9 mouse cellular contexts compared by ENCODE assay signal in genomic region chr9:74863655-74864443, GRCm38 (mm10). TPM values are rescaled to one million over a fixed set of nuclear protein-coding genes. Genes with fewer than 3 reads are reported as not detected.
DNase-seq lines count a peak whose midpoint lies in the region; ATAC-seq and TF ChIP-seq lines count a peak whose summit lies in the region.
"Had no signal": no experiment of that assay in that cellular context is flagged by ENCODE, and none has a peak within 500 bp of the region (broad histone marks: within the 10 kb centered on the region; RNA-seq: fewer than 3 reads in every experiment).

No protein-coding gene starts in this region.

- no peak for ATAC-seq in lung, embryonic 15.5 days (ENCODE audit: borderline replicate concordance, extremely low read depth, low FRiP score, low TSS enrichment)
- no peak for ATAC-seq in lung, postnatal 0 days
- ATAC-seq in forebrain, postnatal 0 days, result no peak
- ATAC-seq in liver, embryonic 14.5 days (ENCODE audit: insufficient read depth), result no peak

- H3K9me3 ChIP-seq in lung, embryonic 15.5 days, result no peaks in the 10 kb centered on the region
- H3K9me3 ChIP-seq in lung, postnatal 0 days (ENCODE audit: low read length), result no peaks in the 10 kb centered on the region
- H3K9me3 ChIP-seq in forebrain, postnatal 0 days (ENCODE audit: low read length), result no peaks in the 10 kb centered on the region
- H3K9me3 ChIP-seq in liver, embryonic 14.5 days (ENCODE audit: control insufficient read depth, low read length), result no peaks in the 10 kb centered on the region

- H3K9ac ChIP-seq in lung, embryonic 15.5 days, result no peak overlapping the region
- H3K9ac ChIP-seq in lung, postnatal 0 days (replicated peaks; ENCODE audit: low read depth), result no peak overlapping the region
- H3K9ac ChIP-seq in forebrain, postnatal 0 days, result no peak overlapping the region
- no peak overlapping the region for H3K9ac ChIP-seq in liver, embryonic 14.5 days (replicated peaks)

- no peak overlapping the region for H3K27ac ChIP-seq in lung, embryonic 15.5 days
- H3K27ac ChIP-seq in lung, postnatal 0 days (ENCODE audit: low read length), result no peak overlapping the region
- H3K27ac ChIP-seq in forebrain, postnatal 0 days (ENCODE audit: low read depth, low read length), result no peak overlapping the region
- no peak overlapping the region for H3K27ac ChIP-seq in liver, embryonic 14.5 days

- peak overlapping the region; percentile 33; the same call in 1 of the 2 replicates for H3K4me2 ChIP-seq in lung, embryonic 15.5 days
- H3K4me2 ChIP-seq in lung, postnatal 0 days (replicated peaks; ENCODE audit: low read depth, low read length), result no peak overlapping the region
- H3K4me2 ChIP-seq in forebrain, postnatal 0 days (ENCODE audit: low read depth), result peak overlapping the region; percentile 97
- H3K4me2 ChIP-seq in liver, embryonic 14.5 days (ENCODE audit: low read depth), result peak overlapping the region; percentile 49

- no peaks in the 10 kb centered on the region for H3K36me3 ChIP-seq in lung, embryonic 15.5 days
- H3K36me3 ChIP-seq in lung, postnatal 0 days (ENCODE audit: insufficient read depth, low read length), result no peaks in the 10 kb centered on the region
- no peaks in the 10 kb centered on the region for H3K36me3 ChIP-seq in forebrain, postnatal 0 days (ENCODE audit: insufficient read depth)
- no peaks in the 10 kb centered on the region for H3K36me3 ChIP-seq in liver, embryonic 14.5 days (replicated peaks; ENCODE audit: control insufficient read depth, insufficient read depth, low read depth)

- no peak for TF ChIP-seq EP300 in lung, postnatal 0 days (IDR thresholded peaks at IDR 0.05)
- TF ChIP-seq EP300 in liver, embryonic 14.5 days (IDR thresholded peaks at IDR 0.05; ENCODE audit: low read depth), result no peak

- 2% methylated on average over 36 of the region's 36 CpGs for WGBS in lung, embryonic 15.5 days
- WGBS in lung, postnatal 0 days, result 4% methylated on average over 36 of the region's 36 CpGs
- WGBS in forebrain, postnatal 0 days, result under 1% methylated on average over 36 of the region's 36 CpGs
- WGBS in liver, embryonic 14.5 days (ENCODE audit: insufficient replicate concordance), result 2% methylated on average over 36 of the region's 36 CpGs

- TF ChIP-seq CTCF in lung, postnatal 0 days (IDR thresholded peaks at IDR 0.05), result no peak
- no peak for TF ChIP-seq CTCF in forebrain, postnatal 0 days (IDR thresholded peaks at IDR 0.05; ENCODE audit: low read depth)
- TF ChIP-seq CTCF in liver, embryonic 14.5 days (IDR thresholded peaks at IDR 0.05; ENCODE audit: low read depth), result no peak

- H3K27me3 ChIP-seq in lung, embryonic 15.5 days, result peaks cover 100% of the 10 kb centered on the region
- peaks cover 98% of the 10 kb centered on the region for H3K27me3 ChIP-seq in lung, postnatal 0 days (replicated peaks; ENCODE audit: insufficient read depth, low read length)
- peaks cover 86% of the 10 kb centered on the region for H3K27me3 ChIP-seq in forebrain, postnatal 0 days (ENCODE audit: insufficient read depth, low read length)
- H3K27me3 ChIP-seq in liver, embryonic 14.5 days (ENCODE audit: control insufficient read depth, insufficient read depth, low read length), result peaks cover 84% of the 10 kb centered on the region

- no peak for DNase-seq in lung, postnatal 0 days (ENCODE audit: low spot score)
- DNase-seq in forebrain, postnatal 0 days, result peak; percentile 31
- no peak for DNase-seq in liver, embryonic 14.5 days (ENCODE audit: low read depth in 3 of 3, low spot score in 3 of 3)
- no peak for DNase-seq in right cerebral cortex, postnatal 4 days
- no peak for DNase-seq in spleen, adult 12 weeks (ENCODE audit: low spot score)
- DNase-seq in layer of hippocampus, adult 18-20 months (ENCODE audit: low spot score in 2 of 2), result no peak
- DNase-seq: cerebellum, adult 11-12 months; heart, postnatal 4 days had no signal

- H3K4me3 ChIP-seq in lung, embryonic 15.5 days, result peak overlapping the region; percentile 10; the same call in 1 of the 2 replicates
- H3K4me3 ChIP-seq in lung, postnatal 0 days (ENCODE audit: low read depth, low read length), result no peak overlapping the region
- peak overlapping the region; percentile 49 for H3K4me3 ChIP-seq in forebrain, postnatal 0 days (ENCODE audit: low read depth, low read length)
- peak overlapping the region; percentile 43 to 51 for H3K4me3 ChIP-seq in liver, embryonic 14.5 days (ENCODE audit: insufficient read depth in 1 of 2, low read depth in 2 of 2, low read length in 2 of 2)

- H3K4me1 ChIP-seq in lung, embryonic 15.5 days, result peaks cover 33% of the 10 kb centered on the region
- H3K4me1 ChIP-seq in lung, postnatal 0 days (ENCODE audit: insufficient read depth, low read depth, low read length), result peaks cover 13% of the 10 kb centered on the region; the same call in 1 of the 2 replicates
- H3K4me1 ChIP-seq in forebrain, postnatal 0 days (ENCODE audit: insufficient read depth), result 0 out of 2 replicates have a peak, but pooled peaks cover 4% of the 10 kb centered on the region
- 0 out of 4 replicates have a peak, but pooled peaks cover 0 to 2% of the 10 kb centered on the region in 2 experiments for H3K4me1 ChIP-seq in liver, embryonic 14.5 days (replicated peaks; ENCODE audit: control insufficient read depth in 2 of 2, insufficient read depth in 2 of 2, low read length in 1 of 2)

RNA-seq across cellular contexts. Expression of gene Onecut1, which starts 2.1 kb away (rescaled TPM):
- 0.06 TPM in 1 of 2 replicates, not detected in the other for polyA plus RNA-seq in lung, embryonic 15.5 days (2015; fragmentation: Nextera tagmentation; extraction: Ambion mirVana)
- polyA plus RNA-seq in lung, postnatal 0 days (2015; fragmentation: Nextera tagmentation; extraction: Ambion mirVana), result not detected in 2 replicates
- total RNA-seq in forebrain, postnatal 0 days (2014; rRNA removed), result 0.92 and 3.8 TPM in 2 replicates
- 0.23 and 0.64 TPM in 2 replicates for polyA plus RNA-seq in forebrain, postnatal 0 days (2015; fragmentation: Nextera tagmentation; extraction: Ambion mirVana)
- polyA plus RNA-seq in liver, embryonic 14.5 days (2012; rRNA removed), result 0.84 and 1.1 TPM in 2 replicates
- polyA plus RNA-seq in liver, embryonic 14.5 days (2014; fragmentation: Nextera tagmentation; extraction: Ambion mirVana), result 0.77 and 1.6 TPM in 2 replicates
- total RNA-seq in layer of hippocampus, adult 18-20 months (2021), result 1 to 10 TPM; 1.3 to 1.5 TPM
- total RNA-seq: heart, postnatal 4 days had no signal
